Mouse (Mus musculus) thymus, adult 2 months (tissue): ENCODE measurements around the gene Gatb. TPM values are rescaled to one million over a fixed set of nuclear protein-coding genes. Genes with fewer than 3 reads are reported as not detected.

Source experiments
- DNase-seq: peaks from one replicate; pipeline ENCODE4 v3.0.0; 2021
- H3K27ac ChIP-seq: fragments of 200-500 bp; 2 replicates; pipeline ENCODE4 v1.5.1; 2012; ENCODE audit warnings: low read length, control low read depth; ENCODE audit not compliant: control insufficient read depth, insufficient read depth
- H3K27me3 ChIP-seq: fragments of 200-500 bp; 2 replicates; pipeline ENCODE4 v1.6.1; 2012; ENCODE audit warnings: mild to moderate bottlenecking, low read length, moderate library complexity, mixed read lengths; ENCODE audit not compliant: control insufficient read depth, insufficient read depth
- H3K36me3 ChIP-seq: fragments of 200-500 bp; 2 replicates; pipeline ENCODE4 v1.6.1; 2012; ENCODE audit warnings: mild to moderate bottlenecking, low read length, moderate library complexity; ENCODE audit not compliant: control insufficient read depth, insufficient read depth
- H3K4me1 ChIP-seq: fragments of 200-500 bp; replicated peaks from 2 replicates; pipeline ENCODE4 v1.6.1; 2012; ENCODE audit warnings: low read length; ENCODE audit not compliant: control insufficient read depth, insufficient read depth
- H3K4me3 ChIP-seq: fragments of 200-500 bp; 2 replicates; pipeline ENCODE4 v1.5.1; 2012; ENCODE audit warnings: mild to moderate bottlenecking, low read length, control low read depth, moderate library complexity; ENCODE audit not compliant: control insufficient read depth, insufficient read depth
- CTCF ChIP-seq: fragments of 200-500 bp; IDR thresholded peaks from 2 replicates; pipeline ENCODE4 v1.5.1; 2012; ENCODE audit warnings: mild to moderate bottlenecking, control low read depth, low read length, moderate library complexity, borderline replicate concordance; ENCODE audit not compliant: control insufficient read depth, poor library complexity, insufficient read depth; ENCODE audit errors: extremely low read depth
- POLR2A ChIP-seq: fragments of 200-500 bp; IDR thresholded peaks from 2 replicates; pipeline ENCODE4 v1.6.1; 2012; ENCODE audit warnings: mild to moderate bottlenecking, low read length, control low read depth, moderate library complexity; ENCODE audit not compliant: control insufficient read depth, poor library complexity, insufficient read depth; ENCODE audit errors: extremely low read depth
- WGBS: fragments of 180-500 bp; shearing (Covaris S2); methylation state at CpG from one replicate; pipeline ENCODE4 v1.1.7; 2018; 5-methylcytosine and 5-hydroxymethylcytosine counted together
- polyA plus RNA-seq: library from polyadenylated mRNA; depleted of rRNA; stranded (reverse); fragments of >200 nt; gene quantifications from 2 replicates; pipeline ENCODE4 v1.2.3, GENCODE M21; 2012; rRNA removed

Gene Gatb
- polyA plus RNA-seq, 1 experiment: 4.8 TPM

DNA sequence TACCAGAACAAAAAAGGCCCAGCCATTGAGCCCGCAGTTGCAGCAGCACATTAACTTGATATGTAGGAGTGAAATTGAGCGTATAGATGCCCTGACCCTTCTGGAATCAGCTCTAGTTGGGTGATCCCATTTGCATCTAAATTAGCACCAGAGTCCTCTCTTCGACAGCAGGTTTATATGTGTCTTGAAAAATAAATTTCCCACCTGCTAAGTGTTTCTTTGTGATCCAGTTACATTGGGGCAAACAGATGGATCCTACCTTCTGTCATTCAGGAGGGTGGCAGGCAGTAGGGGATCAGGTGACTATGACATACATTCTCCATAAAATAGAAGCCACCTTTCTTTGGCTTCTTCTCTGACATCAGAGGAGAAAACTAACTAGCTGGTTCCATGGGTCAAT, 121.1 kb downstream of the Gatb start:
- Histone ChIP-seq H3K27ac (no peak overlapping the region), H3K27me3 (no peaks in the 10 kb centered on the region), H3K36me3 (no peaks in the 10 kb centered on the region), H3K4me1 (no peaks in the 10 kb centered on the region), H3K4me3 (no peak overlapping the region)
- TF ChIP-seq POLR2A (no peak), CTCF (no peak)
- 95% methylated on average over 3 of the region's 3 CpGs for WGBS
- DNase-seq: no peak

DNA sequence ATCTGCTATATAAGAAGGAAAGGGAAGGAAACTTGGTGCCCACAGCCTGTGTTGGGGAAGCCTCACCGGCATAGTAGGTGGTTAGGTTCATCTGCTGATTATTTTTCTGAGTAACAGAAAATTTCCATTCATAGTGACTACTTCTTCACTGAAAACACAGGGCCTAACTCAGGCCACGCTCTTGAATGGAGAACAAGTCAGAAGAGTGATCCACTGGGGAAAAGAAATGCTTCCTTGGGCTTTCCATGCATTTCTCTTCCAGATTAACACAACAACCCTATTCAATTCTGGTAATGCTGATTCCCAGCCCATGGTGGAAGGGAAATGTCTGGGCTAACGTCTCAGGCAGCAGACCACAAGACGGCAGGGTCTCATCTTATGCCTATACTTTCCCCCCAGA, 124.6 kb downstream of the Gatb start:
- H3K27ac ChIP-seq: no peak overlapping the region
- no peak for DNase-seq
- 79% methylated on average over 4 of the region's 4 CpGs for WGBS
- H3K4me1 ChIP-seq: no peaks in the 10 kb centered on the region
- no peaks in the 10 kb centered on the region for H3K36me3 ChIP-seq
- H3K27me3 ChIP-seq: no peaks in the 10 kb centered on the region
- TF ChIP-seq POLR2A (no peak), CTCF (no peak)
- H3K4me3 ChIP-seq: no peak overlapping the region

DNA sequence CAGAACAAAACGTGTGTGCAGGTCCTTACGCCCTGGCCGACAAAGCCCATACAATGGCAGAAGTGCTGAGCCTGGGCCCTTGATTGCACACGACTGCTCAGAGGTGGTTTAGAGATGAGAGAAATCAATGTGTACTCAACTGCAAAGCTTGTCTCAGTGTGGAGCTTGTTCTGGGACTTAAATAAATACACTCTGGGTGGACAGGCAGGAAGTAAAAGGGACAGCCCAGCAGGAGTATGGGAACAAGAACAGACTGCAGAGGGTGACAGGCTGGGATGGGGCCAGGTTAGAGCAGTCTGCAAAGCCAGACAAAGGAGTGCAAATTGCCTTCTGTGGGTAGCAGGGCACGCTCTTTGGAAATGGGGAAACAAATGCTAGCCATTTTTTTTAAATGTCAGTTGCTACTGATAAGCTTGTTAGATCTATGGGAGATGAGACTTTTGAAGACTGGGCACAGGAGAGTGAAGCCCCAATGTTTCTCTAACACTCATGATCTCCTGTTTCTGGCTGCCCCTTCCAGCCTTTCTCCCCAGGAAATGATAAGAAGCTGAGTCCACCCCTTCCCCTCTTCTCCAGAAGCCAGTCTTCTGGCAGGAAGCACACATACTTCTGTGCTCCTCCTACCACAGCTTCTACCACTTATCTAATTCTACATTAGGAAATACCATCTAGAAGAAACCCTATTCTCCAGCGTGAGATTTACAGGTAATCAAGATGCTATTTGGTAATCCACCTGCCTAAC, 129.4 kb downstream of the Gatb start:
- Histone ChIP-seq H3K27me3 (no peaks in the 10 kb centered on the region), H3K27ac (no peak overlapping the region), H3K4me3 (no peak overlapping the region), H3K36me3 (no peaks in the 10 kb centered on the region), H3K4me1 (no peaks in the 10 kb centered on the region)
- DNase-seq: no peak
- WGBS: 64% methylated on average over 6 of the region's 6 CpGs
- TF ChIP-seq POLR2A (no peak), CTCF (no peak)

Other genes starting within 250 kb of the Gatb start
- 3.8 and 5.4 TPM in 2 replicates for gene Fam160a1, start 243.2 kb downstream of the Gatb start, polyA plus RNA-seq